Mouse (Mus musculus) kidney, embryonic 14.5 days (tissue): ENCODE results near the gene Peli1. TPM values are rescaled to one million over a fixed set of nuclear protein-coding genes. Genes with fewer than 3 reads are reported as not detected.

Experiments used
- ATAC-seq: fragments of 200-750 bp; cut with Nextera tagmentation; 2 replicates; pipeline ENCODE4 v1.8.0; 2017; ENCODE audit warnings: moderate number of reproducible peaks, mild to moderate bottlenecking, moderate TSS enrichment, moderate library complexity; ENCODE audit not compliant: low FRiP score, low TSS enrichment
- H3K27ac ChIP-seq: fragments of 300-500 bp; sonication (generic); 2 replicates; pipeline ENCODE4 v1.5.1; 2014; ENCODE audit warnings: low read depth, mild to moderate bottlenecking, low read length, moderate library complexity, mixed read lengths
- H3K27me3 ChIP-seq: fragments of 300-500 bp; sonication (generic); 2 replicates; pipeline ENCODE4 v1.6.1; 2014; ENCODE audit warnings: mild to moderate bottlenecking, low read length; ENCODE audit not compliant: control insufficient read depth, insufficient read depth
- H3K36me3 ChIP-seq: fragments of 300-500 bp; sonication (generic); 2 replicates; pipeline ENCODE4 v1.6.1; 2014; ENCODE audit warnings: low read length, mixed read lengths; ENCODE audit not compliant: control insufficient read depth, insufficient read depth
- H3K4me1 ChIP-seq: fragments of 300-500 bp; sonication (generic); 2 replicates; pipeline ENCODE4 v1.6.1; 2014; ENCODE audit warnings: low read length, mixed read lengths; ENCODE audit not compliant: control insufficient read depth, insufficient read depth
- H3K4me2 ChIP-seq: fragments of 300-500 bp; sonication (generic); replicated peaks from 2 replicates; pipeline ENCODE4 v1.6.1; 2014; ENCODE audit warnings: low read depth, mild to moderate bottlenecking, low read length
- H3K4me3 ChIP-seq: fragments of 300-500 bp; sonication (generic); 2 replicates; pipeline ENCODE4 v1.5.1; 2014; ENCODE audit warnings: mild to moderate bottlenecking, low read length
- H3K9ac ChIP-seq: fragments of 300-500 bp; sonication (generic); 2 replicates; pipeline ENCODE4 v1.6.1; 2014; ENCODE audit warnings: low read depth, mild to moderate bottlenecking, low read length, moderate library complexity
- H3K9me3 ChIP-seq: fragments of 300-500 bp; sonication (generic); 2 replicates; pipeline ENCODE4 v1.6.1; 2016; ENCODE audit warnings: low read length; ENCODE audit not compliant: control insufficient read depth
- WGBS: fragments of 180-500 bp; shearing (Covaris S2); extraction: QIAGEN DNeasy Blood & Tissue Kit; methylation state at CpG from one replicate; pipeline ENCODE4 v1.1.7; 2014; 5-methylcytosine and 5-hydroxymethylcytosine counted together
- polyA plus RNA-seq: library from polyadenylated mRNA; unstranded; fragments of >200 nt; fragmentation: Nextera tagmentation; extraction: Ambion mirVana; gene quantifications from 2 replicates; pipeline ENCODE4 v1.2.1, GENCODE M21; 2014

Peli1 gene
- polyA plus RNA-seq, 1 experiment from 2014 or later = 59.6 TPM

DNA sequence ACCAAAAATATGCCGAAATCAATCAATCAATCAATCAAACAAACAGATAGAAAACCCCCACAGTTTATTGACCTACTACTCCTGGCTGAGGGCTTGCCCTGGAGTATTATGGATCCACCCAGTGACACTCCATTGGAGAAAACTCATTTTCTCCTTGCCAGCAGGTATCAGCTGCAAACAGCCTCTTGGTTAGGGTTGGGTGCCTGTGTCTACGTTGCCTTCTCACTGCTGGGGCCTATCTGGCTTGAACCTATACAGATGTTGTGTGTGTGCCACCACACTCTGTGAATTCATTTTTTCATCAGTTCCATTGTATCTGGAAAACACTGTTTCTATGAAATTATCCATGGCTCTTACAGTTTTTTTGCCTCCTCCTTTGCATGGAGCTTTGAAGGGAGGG is 30.6 kb downstream of the Peli1 start:
- Histone ChIP-seq H3K36me3 (no peaks in the 10 kb centered on the region), H3K27ac (no peak overlapping the region), H3K4me2 (no peak overlapping the region), H3K27me3 (no peaks in the 10 kb centered on the region), H3K4me3 (no peak overlapping the region), H3K9me3 (no peaks in the 10 kb centered on the region), H3K4me1 (peaks cover 8% of the 10 kb centered on the region; the same call in 1 of the 2 replicates), H3K9ac (no peak overlapping the region)
- no peak for ATAC-seq
- WGBS = 93% methylated on average over 2 of the region's 2 CpGs

DNA sequence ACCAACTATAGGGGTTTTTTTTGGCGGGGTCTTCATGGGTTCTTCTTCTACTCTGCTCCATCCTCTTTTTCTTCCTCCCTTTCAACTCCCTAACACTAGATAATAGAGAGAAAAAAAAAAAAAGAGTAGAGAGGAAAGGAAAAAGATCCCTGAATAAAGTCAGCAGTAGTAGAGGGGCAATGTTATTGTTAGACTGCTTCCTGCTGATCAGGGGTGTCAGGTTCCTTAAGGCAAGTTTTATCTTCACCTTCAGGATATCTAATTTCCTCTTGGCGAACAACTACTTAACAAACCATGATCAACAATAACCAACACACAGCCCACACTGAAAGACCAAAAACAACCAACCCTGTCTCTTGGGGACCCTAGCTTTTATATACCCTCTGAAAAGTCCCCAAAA is 31.3 kb downstream of the Peli1 start:
- H3K4me3 ChIP-seq = no peak overlapping the region
- no peak overlapping the region for H3K9ac ChIP-seq
- H3K27ac ChIP-seq = no peak overlapping the region
- H3K4me2 ChIP-seq = no peak overlapping the region
- no peaks in the 10 kb centered on the region for H3K36me3 ChIP-seq
- 57% methylated on average over 2 of the region's 2 CpGs for WGBS
- no peaks in the 10 kb centered on the region for H3K27me3 ChIP-seq
- H3K9me3 ChIP-seq = no peaks in the 10 kb centered on the region
- H3K4me1 ChIP-seq = peaks cover 8% of the 10 kb centered on the region; the same call in 1 of the 2 replicates
- ATAC-seq = no peak

DNA sequence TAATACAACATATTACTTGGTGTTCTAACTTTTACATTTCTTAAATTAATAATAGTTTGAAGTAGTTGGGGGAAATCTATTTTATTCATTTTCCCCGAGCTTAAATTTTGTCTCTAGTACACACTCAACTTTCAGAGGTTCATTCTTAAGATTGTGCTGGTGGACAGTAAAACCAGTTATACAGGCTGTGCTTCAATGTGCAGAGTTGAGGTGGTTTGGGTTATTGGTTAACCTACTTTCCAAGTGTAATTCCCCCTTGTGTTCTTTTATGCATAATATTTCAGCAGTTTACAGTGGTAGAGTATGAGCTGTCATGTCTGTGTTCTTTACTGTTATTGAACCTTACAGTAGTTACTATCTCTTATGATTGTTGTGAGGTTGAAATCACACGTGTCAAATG is 40.6 kb downstream of the Peli1 start:
- no peak overlapping the region for H3K4me3 ChIP-seq
- no peaks in the 10 kb centered on the region for H3K27me3 ChIP-seq
- 0 out of 2 replicates have a peak, but pooled peaks cover 5% of the 10 kb centered on the region for H3K9me3 ChIP-seq
- ATAC-seq = no peak
- no peak overlapping the region for H3K27ac ChIP-seq
- no peaks in the 10 kb centered on the region for H3K4me1 ChIP-seq
- no peak overlapping the region for H3K4me2 ChIP-seq
- 73% methylated on average over 2 of the region's 2 CpGs for WGBS
- peaks cover 7% of the 10 kb centered on the region; the same call in 1 of the 2 replicates for H3K36me3 ChIP-seq
- H3K9ac ChIP-seq = no peak overlapping the region

DNA sequence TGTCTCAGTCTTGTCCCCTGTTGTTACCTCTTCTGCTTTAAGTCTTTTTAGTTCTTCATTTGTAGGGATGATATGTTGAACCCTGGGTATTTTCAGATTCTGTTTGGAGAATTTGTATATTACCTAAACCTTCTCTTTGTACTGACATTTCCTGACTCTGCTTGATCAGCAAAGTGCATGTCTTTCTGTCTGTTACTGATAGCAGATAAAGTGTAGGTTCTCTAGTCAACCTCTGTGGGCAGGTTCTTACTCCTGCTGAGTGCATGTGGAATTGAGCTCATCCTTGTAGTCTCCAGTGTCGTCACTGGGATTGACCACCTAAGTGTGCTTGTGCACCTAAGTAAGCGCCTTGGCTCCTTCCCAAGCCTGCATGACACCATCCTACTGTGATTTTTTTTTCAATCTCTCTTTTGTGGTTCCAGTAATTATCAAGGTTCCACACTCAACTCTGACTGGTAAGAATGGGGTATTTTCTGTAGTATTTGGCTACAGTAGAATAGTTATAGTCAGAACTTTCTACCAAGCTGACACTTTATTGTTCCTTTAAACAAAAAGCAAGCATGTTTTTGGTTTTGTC is 43.9 kb downstream of the Peli1 start:
- Histone ChIP-seq H3K36me3 (peaks cover 28% of the 10 kb centered on the region), H3K9ac (no peak overlapping the region), H3K4me2 (no peak overlapping the region), H3K9me3 (no peaks in the 10 kb centered on the region), H3K27me3 (no peaks in the 10 kb centered on the region), H3K4me1 (no peaks in the 10 kb centered on the region), H3K4me3 (no peak overlapping the region), H3K27ac (no peak overlapping the region)
- WGBS = 95% methylated on average over 2 of the region's 2 CpGs
- no peak for ATAC-seq

DNA sequence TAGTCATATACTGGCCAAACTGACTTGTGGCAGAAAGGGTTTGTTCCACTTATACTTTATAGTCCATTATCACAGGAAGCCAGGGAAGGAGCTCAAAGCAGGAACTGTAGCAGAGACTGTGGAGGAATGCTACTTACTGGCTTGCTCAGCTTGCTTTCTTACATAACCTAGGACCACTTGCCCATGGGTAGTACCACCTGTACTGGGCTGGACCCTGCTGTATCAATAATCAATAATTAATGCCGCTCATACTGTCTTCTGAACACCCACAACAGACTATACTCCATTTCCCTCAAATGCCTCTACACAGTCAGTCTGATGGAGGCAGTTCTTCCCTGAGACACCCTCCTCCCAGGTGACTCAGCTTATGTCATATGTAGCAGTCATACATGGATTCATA is 48.4 kb downstream of the Peli1 start:
- Histone ChIP-seq H3K36me3 (peaks cover 44% of the 10 kb centered on the region), H3K27me3 (no peaks in the 10 kb centered on the region)
- 96% methylated on average over 1 of the region's 1 CpGs for WGBS

DNA sequence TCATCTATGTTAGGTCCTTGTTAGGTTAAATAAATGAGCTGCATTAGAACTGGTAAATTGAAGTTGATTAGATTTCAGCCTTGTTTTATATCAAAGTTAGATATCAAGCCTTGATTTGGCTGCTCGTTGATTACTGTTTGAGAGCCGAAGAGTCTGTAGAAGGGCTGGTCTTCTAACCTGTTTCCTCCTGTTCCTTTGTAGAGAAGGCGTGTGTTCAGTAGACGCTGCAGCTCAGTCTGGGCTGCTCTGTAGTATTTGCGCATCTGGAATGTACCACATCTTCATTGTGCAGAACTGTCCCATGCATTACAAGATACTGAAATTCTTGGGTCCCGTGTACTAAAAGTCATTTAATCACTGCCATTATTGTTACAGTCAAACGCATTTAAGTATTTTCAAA is 50.2 kb downstream of the Peli1 start:
- H3K4me3 ChIP-seq = no peak overlapping the region
- 85% methylated on average over 7 of the region's 7 CpGs for WGBS
- H3K4me2 ChIP-seq = no peak overlapping the region

More for the DNA sequence above, 48.4 kb downstream of the Peli1 start:
- Histone ChIP-seq H3K9ac (no peak overlapping the region), H3K27ac (no peak overlapping the region), H3K4me2 (no peak overlapping the region), H3K4me3 (no peak overlapping the region), H3K9me3 (no peaks in the 10 kb centered on the region), H3K4me1 (no peaks in the 10 kb centered on the region)
- no peak for ATAC-seq

DNA sequence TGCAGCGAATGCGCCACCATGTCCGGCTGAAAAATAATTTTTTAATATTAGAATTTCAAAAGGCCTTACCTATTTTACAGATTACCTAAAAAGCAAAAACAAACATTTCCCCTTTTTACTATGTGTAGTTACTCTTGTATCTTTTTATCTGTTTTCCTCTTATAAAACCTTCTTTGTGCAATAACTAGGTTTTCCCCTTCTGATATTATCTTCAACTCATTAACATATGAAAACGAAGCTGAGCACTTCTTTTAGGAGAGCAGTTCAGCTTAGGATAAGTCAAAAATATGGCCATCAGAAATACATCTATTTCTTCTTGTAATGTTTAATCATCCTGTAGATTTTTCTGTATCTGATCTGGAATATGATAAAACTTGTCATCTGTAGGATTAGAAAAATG is 50.7 kb downstream of the Peli1 start:
- ATAC-seq = no peak
- WGBS = 92% methylated on average over 4 of the region's 4 CpGs
- no peaks in the 10 kb centered on the region for H3K9me3 ChIP-seq
- no peak overlapping the region for H3K4me3 ChIP-seq
- H3K4me2 ChIP-seq = no peak overlapping the region
- no peak overlapping the region for H3K27ac ChIP-seq
- no peak overlapping the region for H3K9ac ChIP-seq
- peaks cover 47% of the 10 kb centered on the region for H3K36me3 ChIP-seq
- no peaks in the 10 kb centered on the region for H3K4me1 ChIP-seq
- no peaks in the 10 kb centered on the region for H3K27me3 ChIP-seq

More for the DNA sequence above, 50.2 kb downstream of the Peli1 start:
- Histone ChIP-seq H3K27ac (no peak overlapping the region), H3K4me1 (no peaks in the 10 kb centered on the region), H3K9ac (no peak overlapping the region), H3K36me3 (peaks cover 44% of the 10 kb centered on the region), H3K27me3 (no peaks in the 10 kb centered on the region), H3K9me3 (no peaks in the 10 kb centered on the region)
- no peak for ATAC-seq

DNA sequence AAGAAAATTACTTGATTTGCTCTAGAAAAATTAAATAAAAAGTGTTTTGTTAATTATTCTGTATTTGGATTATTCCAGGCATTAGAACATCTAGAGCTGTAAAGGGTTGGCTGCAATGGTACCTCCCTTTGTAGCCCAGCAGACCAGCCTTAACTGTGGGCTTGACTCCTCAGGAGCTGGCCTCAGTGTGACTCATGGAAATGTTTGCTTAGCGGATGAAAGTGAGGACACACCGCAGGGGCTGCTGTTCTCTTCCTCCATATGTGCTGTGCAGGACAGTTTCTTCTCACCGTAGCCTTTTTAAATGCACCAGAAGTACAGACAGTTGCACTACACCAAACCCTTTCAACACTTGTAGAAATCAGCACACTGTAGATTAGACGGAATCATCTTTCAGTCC is 58.4 kb downstream of the Peli1 start:
- 96% methylated on average over 4 of the region's 4 CpGs for WGBS
- ATAC-seq = no peak

DNA sequence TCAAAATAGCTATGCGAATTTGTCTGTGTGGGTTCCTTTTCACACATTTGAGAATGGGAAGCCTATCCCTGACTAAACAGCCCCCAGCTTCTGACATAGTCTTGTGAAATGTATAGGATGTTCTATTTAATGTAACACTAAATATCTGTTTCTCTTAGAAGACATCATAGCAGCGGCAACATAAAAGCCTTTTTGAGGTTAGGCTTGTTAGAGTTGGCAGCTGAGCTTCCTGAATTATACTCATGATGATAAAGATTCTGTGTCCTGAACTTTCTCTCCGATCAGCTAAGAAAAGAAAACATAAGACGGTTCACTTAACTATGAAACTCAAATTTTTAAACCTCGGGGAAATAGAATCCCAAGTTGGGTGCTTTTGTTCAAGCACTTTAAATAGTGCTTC is 59.2 kb downstream of the Peli1 start:
- Histone ChIP-seq H3K9ac (no peak overlapping the region), H3K4me2 (no peak overlapping the region), H3K4me1 (no peaks in the 10 kb centered on the region), H3K4me3 (no peak overlapping the region), H3K27ac (no peak overlapping the region), H3K36me3 (peaks cover 51% of the 10 kb centered on the region), H3K27me3 (no peaks in the 10 kb centered on the region), H3K9me3 (no peaks in the 10 kb centered on the region)
- no peak for ATAC-seq
- WGBS = 91% methylated on average over 5 of the region's 5 CpGs

More for the DNA sequence above, 58.4 kb downstream of the Peli1 start:
- Histone ChIP-seq H3K4me1 (no peaks in the 10 kb centered on the region), H3K9me3 (no peaks in the 10 kb centered on the region), H3K27me3 (no peaks in the 10 kb centered on the region), H3K4me2 (no peak overlapping the region), H3K4me3 (no peak overlapping the region), H3K9ac (no peak overlapping the region), H3K36me3 (peaks cover 50% of the 10 kb centered on the region), H3K27ac (no peak overlapping the region)
